Mouse (Mus musculus) small intestine, adult 10 weeks (tissue): Measurements from ENCODE around the gene Gm45521. TPM values are rescaled to one million over a fixed set of nuclear protein-coding genes. Genes with fewer than 3 reads are reported as not detected.

ENCODE experiments used
- polyA plus RNA-seq: library from polyadenylated mRNA; stranded (reverse); fragments of 350-450 nt; fragmentation: Illumina TruSeq; extraction: RNeasy Lipid Tissue Mini Kit (QIAGEN cat#74804); gene quantifications from one replicate; pipeline ENCODE4 v1.2.3, GENCODE M21; 2014; ENCODE audit warnings: low replicate concordance

Gm45521 gene
- not detected for polyA plus RNA-seq

DNA sequence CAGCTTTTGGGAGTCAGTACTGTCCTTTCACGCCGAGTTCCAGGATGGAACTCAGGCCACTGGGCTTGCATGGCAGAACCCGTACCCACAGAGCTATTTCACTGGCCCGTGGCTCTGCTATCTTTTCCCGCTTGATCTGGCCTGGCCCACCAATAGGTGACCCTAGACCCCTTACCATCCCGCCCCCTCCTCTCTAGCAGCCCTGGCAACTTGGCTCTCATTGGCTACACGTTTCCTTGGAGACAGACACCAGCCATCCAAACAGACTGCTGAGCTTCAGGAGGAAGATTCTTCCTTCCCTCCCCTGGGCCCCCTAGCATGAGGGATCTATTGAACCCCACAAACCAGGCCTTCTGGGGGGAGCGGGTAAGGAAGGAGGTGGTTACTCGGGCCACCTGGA is at the start of gene Gm45521:
TSS of gene Gm45521 (plus strand) at position 240 of the 400 bp plus-strand sequence.

GRCm38 (mm10) chr14:7994271-7994767 is 37.2 kb downstream of the Gm45521 start, which contains the start of gene Dnase1l3:
Dnase1l3 (minus strand) TSS chr14:7994573.

GRCm38 (mm10) chr14:8002432-8003092 is 45.5 kb downstream of the Gm45521 start, which contains the start of gene Abhd6:
Abhd6 (plus strand) TSS chr14:8002902.

Other genes starting within 250 kb of the Gm45521 start
- not detected for gene Gm26661, start 165.7 kb upstream of the Gm45521 start, polyA plus RNA-seq
- 2.3 TPM for gene Flnb, start 139.3 kb upstream of the Gm45521 start, polyA plus RNA-seq
- 6.3 TPM for gene Dnase1l3, start 37.3 kb downstream of the Gm45521 start, polyA plus RNA-seq
- gene Abhd6, start 45.6 kb downstream of the Gm45521 start, polyA plus RNA-seq: 34.2 TPM
- gene Rpp14, start 123.1 kb downstream of the Gm45521 start, polyA plus RNA-seq: 23.5 TPM
- 64.5 TPM for gene Pxk, start 140.9 kb downstream of the Gm45521 start, polyA plus RNA-seq
- 254 TPM for gene Pdhb, start 215.7 kb downstream of the Gm45521 start, polyA plus RNA-seq